Mouse (Mus musculus): ENCODE measurements around the gene Noto. TPM values are rescaled to one million over a fixed set of nuclear protein-coding genes. Genes with fewer than 3 reads are reported as not detected.
A peak's percentile ranks its signal among the peaks of the same experiment; 100 is the strongest.
"Not testable (repeated sequence)": the region's sequence is repeated elsewhere in the genome, so short reads cannot be mapped to it uniquely, and the experiment has no call there.

Gene Noto
- total RNA-seq, 1 experiment from 2014 or later, result not detected

DNA sequence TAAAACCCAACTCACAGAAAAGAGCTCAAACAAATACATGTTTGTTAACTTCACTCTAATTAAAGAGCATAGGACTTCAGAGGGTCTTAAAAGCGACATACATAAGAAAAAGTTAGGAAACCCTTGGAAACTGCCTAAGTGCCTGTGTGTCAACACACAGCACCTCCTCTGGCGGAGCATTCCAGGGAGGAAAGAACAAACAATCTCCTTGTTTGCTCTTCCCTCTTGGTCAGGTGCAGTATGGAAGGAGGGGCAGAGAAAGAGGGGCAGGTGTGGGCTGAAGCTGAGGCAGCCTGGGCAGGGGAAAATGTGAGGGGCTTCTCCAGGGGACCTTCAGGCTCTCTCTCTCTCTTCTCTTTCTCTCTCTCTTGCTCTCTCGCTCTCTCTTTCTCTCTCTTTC, 7.9 kb upstream of the Noto start:
- no peak for ATAC-seq (ENCODE audit: extremely low read depth, insufficient number of reproducible peaks, low FRiP score, poor library complexity, severe bottlenecking)

GRCm38 (mm10) chr6:85419150-85419549, 4.5 kb upstream of the Noto start:
- no peak for ATAC-seq (ENCODE audit: extremely low read depth, insufficient number of reproducible peaks, low FRiP score, poor library complexity, severe bottlenecking)

- no peak for ATAC-seq (ENCODE audit: extremely low read depth, insufficient number of reproducible peaks, low FRiP score, poor library complexity, severe bottlenecking)
Measured at GRCm38 (mm10) chr6:85431274-85431841, 7.7 kb downstream of the Noto start.

DNA sequence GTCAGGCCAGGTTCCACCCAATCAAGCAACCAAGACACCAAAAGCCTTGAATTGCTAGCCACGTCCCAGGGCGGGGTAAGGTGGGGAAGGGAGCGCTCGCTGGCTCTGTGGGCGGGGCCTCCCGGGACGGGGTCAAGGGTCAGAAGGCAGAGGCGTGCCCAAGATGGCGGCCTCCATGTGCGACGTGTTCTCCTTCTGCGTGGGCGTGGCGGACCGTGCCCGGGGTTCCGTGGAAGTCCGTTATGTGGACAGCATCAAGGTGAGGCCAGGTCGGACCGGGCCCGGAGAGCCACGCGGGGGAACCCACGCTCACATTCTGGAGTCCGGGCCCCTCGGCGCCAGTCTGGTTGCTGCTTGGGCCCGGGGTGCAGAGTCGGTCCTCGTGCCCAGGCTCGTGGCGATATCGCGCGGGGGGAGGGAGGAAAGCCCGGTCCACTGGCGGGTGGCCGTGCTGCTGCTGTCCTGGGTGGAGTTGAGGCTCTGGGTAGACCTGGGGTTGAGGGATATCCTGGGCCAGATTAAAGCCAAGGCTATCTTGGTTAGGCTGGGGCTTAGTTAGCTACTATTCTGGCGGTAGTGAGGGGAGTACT, 8.3 kb downstream of the Noto start, which contains the start of gene Smyd5:
TSS of gene Smyd5 (plus strand) at position 148 of the 590 bp plus-strand sequence.
- ATAC-seq (ENCODE audit: extremely low read depth, insufficient number of reproducible peaks, low FRiP score, poor library complexity, severe bottlenecking), result peak; percentile 80

- ATAC-seq (ENCODE audit: extremely low read depth, insufficient number of reproducible peaks, low FRiP score, poor library complexity, severe bottlenecking), result no peak
Measured at GRCm38 (mm10) chr6:85433865-85434264, 10.2 kb downstream of the Noto start.

DNA sequence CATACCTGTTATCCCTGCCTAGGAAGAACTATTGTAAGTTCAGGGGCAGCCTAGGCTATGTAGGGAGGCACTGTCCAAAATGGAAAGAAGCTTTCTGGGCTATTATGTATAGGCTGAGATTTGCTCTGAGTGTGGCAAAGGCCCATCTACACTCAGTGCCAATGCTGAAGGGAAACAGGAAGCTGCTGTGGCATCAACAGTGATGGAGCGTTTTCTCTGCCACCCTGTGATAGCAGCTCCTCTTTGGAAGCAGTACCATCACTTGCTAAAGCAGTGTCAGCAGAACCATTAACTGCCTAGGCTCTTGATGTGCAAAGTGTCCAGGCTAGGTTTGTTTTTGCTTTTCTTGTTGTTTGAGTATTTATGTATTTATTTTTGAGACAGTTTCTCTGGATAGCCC, 12.5 kb downstream of the Noto start:
- ATAC-seq (ENCODE audit: extremely low read depth, insufficient number of reproducible peaks, low FRiP score, poor library complexity, severe bottlenecking), result peak; percentile 40; the same call in 1 of the 2 replicates

DNA sequence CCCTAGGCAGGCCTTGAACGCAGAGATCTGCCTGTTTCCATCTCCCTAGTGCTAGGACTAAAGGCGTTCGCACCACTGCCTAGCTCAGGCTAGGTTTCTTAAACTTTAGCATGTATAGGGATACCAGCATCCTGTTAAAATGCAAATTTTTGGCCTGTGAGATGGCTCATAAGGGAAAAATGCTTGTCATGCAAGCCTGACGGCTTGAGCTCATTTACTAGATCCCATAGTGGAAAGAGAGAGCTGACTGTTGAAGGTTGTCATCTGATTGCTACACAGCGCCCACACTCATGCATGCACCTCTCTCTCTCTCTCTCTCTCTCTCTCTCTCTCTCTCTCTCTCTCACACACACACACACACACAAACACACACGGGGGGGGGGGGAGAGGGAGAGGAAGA, 12.9 kb downstream of the Noto start:
- ATAC-seq (ENCODE audit: extremely low read depth, insufficient number of reproducible peaks, low FRiP score, poor library complexity, severe bottlenecking), result no peak

DNA sequence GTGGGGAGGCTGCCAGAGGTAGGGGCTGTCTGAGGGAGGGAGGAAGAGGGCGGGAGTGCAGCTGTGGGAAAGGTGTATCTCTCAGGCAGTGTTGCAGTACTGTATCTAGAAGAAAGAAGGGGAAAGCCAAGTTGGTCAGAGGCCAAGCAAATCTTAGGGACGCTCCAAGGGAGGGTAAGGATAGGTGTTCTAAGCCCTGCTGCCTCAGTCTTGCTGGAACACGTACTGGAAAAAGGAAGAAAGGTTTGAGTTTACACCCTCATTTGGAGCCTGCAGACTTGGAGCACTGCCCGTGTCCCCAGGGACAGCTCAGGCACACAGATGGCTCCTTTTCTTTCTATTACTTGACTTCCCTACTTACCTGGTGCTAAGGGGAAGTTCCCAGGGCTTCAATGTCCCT, 17.5 kb downstream of the Noto start:
- ATAC-seq (ENCODE audit: extremely low read depth, insufficient number of reproducible peaks, low FRiP score, poor library complexity, severe bottlenecking), result no peak

- ATAC-seq (ENCODE audit: extremely low read depth, insufficient number of reproducible peaks, low FRiP score, poor library complexity, severe bottlenecking), result no peak
Measured at GRCm38 (mm10) chr6:85443488-85444233, 20.0 kb downstream of the Noto start.

GRCm38 (mm10) chr6:85444266-85444965, 20.7 kb downstream of the Noto start:
- no peak for ATAC-seq (ENCODE audit: extremely low read depth, insufficient number of reproducible peaks, low FRiP score, poor library complexity, severe bottlenecking)

GRCm38 (mm10) chr6:85445286-85445685, 21.6 kb downstream of the Noto start:
- no peak for ATAC-seq (ENCODE audit: extremely low read depth, insufficient number of reproducible peaks, low FRiP score, poor library complexity, severe bottlenecking)

DNA sequence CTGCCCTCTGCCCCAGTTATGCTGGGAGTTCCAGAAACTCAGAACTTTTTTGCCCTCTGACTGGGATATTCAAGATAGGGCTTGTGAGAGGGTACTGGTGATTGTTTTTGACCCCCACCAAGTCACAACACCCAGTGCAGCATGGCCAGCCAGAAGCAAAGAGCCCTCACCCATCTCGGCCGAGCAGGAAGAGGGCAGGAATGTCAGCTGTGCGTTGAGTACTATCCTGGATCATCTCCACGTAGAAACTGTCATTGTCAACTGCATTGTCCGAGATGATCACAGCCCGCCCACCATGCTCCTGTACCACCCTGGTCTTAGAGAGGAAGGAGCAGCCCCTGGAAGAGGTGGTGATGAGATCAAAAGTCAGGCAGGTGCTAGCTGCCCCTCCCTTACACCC, 23.7 kb downstream of the Noto start:
- ATAC-seq (ENCODE audit: extremely low read depth, insufficient number of reproducible peaks, low FRiP score, poor library complexity, severe bottlenecking), result no peak

GRCm38 (mm10) chr6:85450140-85450539, 26.5 kb downstream of the Noto start:
- ATAC-seq (ENCODE audit: extremely low read depth, insufficient number of reproducible peaks, low FRiP score, poor library complexity, severe bottlenecking), result not testable (repeated sequence)

GRCm38 (mm10) chr6:85450697-85451663, 27.3 kb downstream of the Noto start, which contains the start of gene Cct7:
Cct7 (plus strand) TSS chr6:85451514.
- peak; percentile 87 for ATAC-seq (ENCODE audit: extremely low read depth, insufficient number of reproducible peaks, low FRiP score, poor library complexity, severe bottlenecking)

DNA sequence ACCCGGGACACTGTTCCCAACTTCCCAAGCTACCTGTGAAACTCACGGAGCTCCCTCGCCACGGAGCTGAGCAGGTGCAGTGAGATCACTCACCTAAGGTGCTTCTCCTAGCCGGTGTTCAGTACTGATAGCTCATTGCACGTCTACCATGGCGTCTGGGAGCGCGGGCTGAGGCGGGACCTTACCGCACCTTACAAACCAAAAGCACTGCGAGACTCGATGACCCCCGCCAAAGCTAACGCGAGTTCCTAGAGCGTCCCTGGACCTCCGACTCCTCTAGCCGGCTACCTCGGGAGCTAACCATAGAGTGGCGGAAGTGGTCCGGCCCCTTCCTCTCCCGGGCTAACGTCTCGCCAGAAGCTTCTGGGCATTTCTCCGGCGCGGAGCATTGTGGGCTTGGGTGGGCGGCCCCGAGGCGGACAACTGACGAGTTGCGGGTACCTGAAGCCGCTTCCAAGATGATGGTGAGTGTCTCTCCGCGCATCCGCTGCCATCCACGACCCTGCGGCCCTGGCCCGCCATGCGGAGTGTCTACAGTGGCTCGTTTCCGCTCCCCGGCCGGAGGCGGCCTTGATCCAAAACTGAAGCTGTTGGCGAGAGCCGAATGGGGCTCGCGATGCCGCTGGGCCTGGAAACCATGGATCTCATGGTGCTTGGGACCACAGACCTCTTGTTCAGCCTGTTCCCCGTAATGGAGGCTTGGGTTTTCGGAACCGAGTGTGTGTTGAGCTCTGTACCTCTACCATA, 28.2 kb downstream of the Noto start, which contains the start of gene Pradc1:
TSS of gene Pradc1 (minus strand) at position 307 of the 747 bp plus-strand sequence.
- ATAC-seq (ENCODE audit: extremely low read depth, insufficient number of reproducible peaks, low FRiP score, poor library complexity, severe bottlenecking), result peak; percentile 82

GRCm38 (mm10) chr6:85452411-85452665, 28.7 kb downstream of the Noto start:
- no peak for ATAC-seq (ENCODE audit: extremely low read depth, insufficient number of reproducible peaks, low FRiP score, poor library complexity, severe bottlenecking)

DNA sequence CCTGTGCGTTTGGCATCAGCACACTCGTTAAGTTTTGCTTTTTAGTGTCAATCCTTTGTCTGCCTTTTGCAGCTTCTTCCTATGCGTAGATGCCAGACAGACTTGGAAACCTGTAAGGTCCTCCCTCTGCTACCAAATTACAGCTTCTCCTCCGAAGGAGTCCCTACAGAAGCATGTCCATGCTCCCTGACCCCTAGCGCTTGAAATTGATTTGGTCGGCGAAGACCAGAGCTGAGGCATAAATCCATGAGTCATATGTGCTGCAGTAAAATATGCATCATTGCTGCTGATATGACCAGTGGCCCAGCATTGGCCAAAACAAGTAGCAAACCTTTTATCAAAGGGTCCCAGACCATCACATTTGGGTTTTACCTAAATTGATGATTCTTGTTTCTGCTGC, 29.1 kb downstream of the Noto start:
- no peak for ATAC-seq (ENCODE audit: extremely low read depth, insufficient number of reproducible peaks, low FRiP score, poor library complexity, severe bottlenecking)

DNA sequence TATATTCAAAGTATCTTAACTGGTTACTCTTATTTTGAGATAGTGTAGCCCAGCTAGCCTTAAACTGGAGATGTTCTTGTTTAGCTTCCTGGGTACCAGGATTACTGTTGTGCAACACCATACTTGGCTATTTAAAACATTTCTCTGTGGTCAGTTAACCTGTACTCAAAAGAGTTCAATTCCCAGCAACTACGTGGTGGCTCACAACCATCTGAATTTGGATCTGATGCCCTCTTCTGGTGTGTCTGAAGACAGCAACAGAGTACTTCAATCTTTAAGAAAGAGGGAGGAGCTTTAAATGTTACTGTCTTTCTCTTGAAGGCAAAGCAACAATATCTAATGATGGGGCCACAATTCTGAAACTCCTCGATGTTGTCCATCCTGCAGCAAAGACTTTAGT, 35.9 kb downstream of the Noto start:
- no peak for ATAC-seq (ENCODE audit: extremely low read depth, insufficient number of reproducible peaks, low FRiP score, poor library complexity, severe bottlenecking)

Data from neutrophil, adult 5-6 weeks (primary cell).